Comparison of ENCODE assay signal across 20 mouse cellular contexts in the genomic region with DNA sequence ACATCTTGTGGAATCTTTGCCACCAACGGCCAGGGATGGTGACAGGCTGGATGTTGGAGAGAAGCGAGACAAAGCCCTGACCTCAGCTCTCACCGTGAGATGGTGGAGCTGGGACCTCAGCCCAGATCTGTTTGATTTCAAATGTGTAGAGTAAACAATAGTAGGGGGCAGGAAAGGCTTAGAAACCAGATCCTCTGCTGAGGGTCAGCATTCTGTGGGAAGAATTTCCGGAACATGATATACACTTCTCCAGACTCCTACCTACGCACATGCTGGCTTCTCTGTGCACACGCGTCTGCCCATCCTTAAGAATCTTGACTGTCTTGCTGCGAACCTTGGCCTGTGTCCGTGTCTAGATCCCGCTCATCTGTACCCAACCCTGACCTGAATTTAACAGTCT.
DNase-seq lines count a peak whose midpoint lies in the region; ATAC-seq and TF ChIP-seq lines count a peak whose summit lies in the region.
"Had no signal": no experiment of that assay in that cellular context is flagged by ENCODE, and none has a peak within 500 bp of the region (broad histone marks: within the 10 kb centered on the region; RNA-seq: fewer than 3 reads in every experiment).

No protein-coding gene starts in this region.

- no peaks in the 10 kb centered on the region for H3K36me3 ChIP-seq in kidney, embryonic 14.5 days (ENCODE audit: control insufficient read depth, insufficient read depth, low read length)
- H3K36me3 ChIP-seq in lung, postnatal 0 days (ENCODE audit: insufficient read depth, low read length): no peaks in the 10 kb centered on the region
- no peaks in the 10 kb centered on the region for H3K36me3 ChIP-seq in embryonic facial prominence, embryonic 10.5 days (replicated peaks)
- H3K36me3 ChIP-seq: embryonic facial prominence, embryonic 15.5 days had no signal

- H3K4me1 ChIP-seq in kidney, embryonic 14.5 days (ENCODE audit: control insufficient read depth, insufficient read depth, low read length): peaks cover 20% of the 10 kb centered on the region
- no peaks in the 10 kb centered on the region; the same call in 1 of the 2 replicates for H3K4me1 ChIP-seq in lung, postnatal 0 days (ENCODE audit: insufficient read depth, low read depth, low read length)
- H3K4me1 ChIP-seq in lung, adult 2 months (ENCODE audit: control insufficient read depth, insufficient read depth, low read length): peaks cover 8% of the 10 kb centered on the region
- H3K4me1 ChIP-seq in embryonic facial prominence, embryonic 10.5 days: peaks cover 66% of the 10 kb centered on the region

- H3K4me3 ChIP-seq in gastrocnemius, adult 2 months: no peak overlapping the region
- H3K4me3 ChIP-seq in kidney, embryonic 14.5 days (ENCODE audit: low read length): no peak overlapping the region
- no peak overlapping the region for H3K4me3 ChIP-seq in lung, postnatal 0 days (ENCODE audit: low read depth, low read length)
- no peak overlapping the region for H3K4me3 ChIP-seq in lung, adult 2 months (replicated peaks; ENCODE audit: extremely low read depth, low read depth, low read length)
- no peak overlapping the region for H3K4me3 ChIP-seq in embryonic facial prominence, embryonic 10.5 days
- H3K4me3 ChIP-seq: embryonic facial prominence, embryonic 15.5 days; erythroblast, embryonic 14.5 days had no signal

- no peaks in the 10 kb centered on the region for H3K27me3 ChIP-seq in kidney, embryonic 14.5 days (ENCODE audit: control insufficient read depth, insufficient read depth, low read length)
- no peaks in the 10 kb centered on the region for H3K27me3 ChIP-seq in lung, postnatal 0 days (replicated peaks; ENCODE audit: insufficient read depth, low read length)
- H3K27me3 ChIP-seq in embryonic facial prominence, embryonic 10.5 days (replicated peaks; ENCODE audit: low read depth, poor library complexity, severe bottlenecking): 0 out of 2 replicates have a peak, but pooled peaks cover 5% of the 10 kb centered on the region
- H3K27me3 ChIP-seq: embryonic facial prominence, embryonic 15.5 days; Patski had no signal

- ATAC-seq in kidney, embryonic 14.5 days (ENCODE audit: low FRiP score, low TSS enrichment): peak; percentile 45; the same call in 1 of the 2 replicates
- peak; percentile 52 for ATAC-seq in lung, postnatal 0 days
- ATAC-seq: activated CD4-positive, CD25-positive, alpha-beta regulatory T cell, adult 4 months; forebrain, embryonic 16.5 days; Patski had no signal

- WGBS in kidney, embryonic 14.5 days: 60% methylated on average over 10 of the region's 10 CpGs
- WGBS in lung, postnatal 0 days: 57% methylated on average over 10 of the region's 10 CpGs
- WGBS in lung, adult 2 months: 60% methylated on average over 10 of the region's 10 CpGs
- WGBS in embryonic facial prominence, embryonic 10.5 days: 81% methylated on average over 10 of the region's 10 CpGs

- no peak overlapping the region for H3K9ac ChIP-seq in kidney, embryonic 14.5 days (ENCODE audit: low read depth, low read length)
- H3K9ac ChIP-seq in lung, postnatal 0 days (replicated peaks; ENCODE audit: low read depth): no peak overlapping the region
- H3K9ac ChIP-seq: embryonic facial prominence, embryonic 15.5 days; hindbrain, embryonic 14.5 days had no signal

- no peak for TF ChIP-seq POLR2A in lung, adult 2 months (IDR thresholded peaks at IDR 0.05; ENCODE audit: borderline replicate concordance, extremely low read depth, low read depth, low read length)

- no peak for TF ChIP-seq CTCF in gastrocnemius, adult 2 months (IDR thresholded peaks at IDR 0.05)
- TF ChIP-seq CTCF in lung, postnatal 0 days (IDR thresholded peaks at IDR 0.05): no peak
- TF ChIP-seq CTCF in lung, adult 2 months (IDR thresholded peaks at IDR 0.05; ENCODE audit: insufficient read depth, low read length): no peak

- H3K4me2 ChIP-seq in kidney, embryonic 14.5 days (replicated peaks; ENCODE audit: low read depth, low read length): no peak overlapping the region
- H3K4me2 ChIP-seq in lung, postnatal 0 days (replicated peaks; ENCODE audit: low read depth, low read length): no peak overlapping the region
- H3K4me2 ChIP-seq: embryonic facial prominence, embryonic 15.5 days; hindbrain, embryonic 14.5 days had no signal

- peak overlapping the region; percentile 12; the same call in 1 of the 2 replicates for H3K27ac ChIP-seq in gastrocnemius, adult 2 months
- H3K27ac ChIP-seq in kidney, embryonic 14.5 days (ENCODE audit: low read depth, low read length): no peak overlapping the region
- no peak overlapping the region for H3K27ac ChIP-seq in lung, postnatal 0 days (ENCODE audit: low read length)
- H3K27ac ChIP-seq in embryonic facial prominence, embryonic 10.5 days (replicated peaks): peak overlapping the region; percentile 52; the same call in 1 of the 2 replicates
- H3K27ac ChIP-seq: embryonic facial prominence, embryonic 15.5 days; hindbrain, embryonic 14.5 days had no signal

- intact Hi-C loops in gastrocnemius, adult 2 months (cut with DNase I): no loop called here
- intact Hi-C loops in gastrocnemius, postnatal 14 days (cut with DNase I; ENCODE audit: low total_unique reads): no loop called here

- TF ChIP-seq EP300 in lung, postnatal 0 days (IDR thresholded peaks at IDR 0.05): no peak; the same call in 1 of the 2 replicates

- H3K9me3 ChIP-seq in kidney, embryonic 14.5 days (ENCODE audit: control insufficient read depth, low read length): no peaks in the 10 kb centered on the region
- H3K9me3 ChIP-seq in lung, postnatal 0 days (ENCODE audit: low read length): no peaks in the 10 kb centered on the region
- H3K9me3 ChIP-seq in embryonic facial prominence, embryonic 10.5 days: no peaks in the 10 kb centered on the region
- H3K9me3 ChIP-seq: embryonic facial prominence, embryonic 15.5 days had no signal

- no peak for DNase-seq in gastrocnemius, adult 2 months
- no peak for DNase-seq in gastrocnemius, postnatal 14 days
- no peak for DNase-seq in kidney, postnatal 10 days
- no peak for DNase-seq in lung, postnatal 0 days (ENCODE audit: low spot score)
- DNase-seq in lung, adult 2 months: no peak
- DNase-seq in embryonic facial prominence, embryonic 10.5 days (ENCODE audit: low spot score): no peak
- DNase-seq in layer of hippocampus, postnatal 14 days (ENCODE audit: low spot score in 2 of 2): no peak
- DNase-seq: cerebellum, adult 11-12 months; cerebellum, adult 9-10 months; cerebellum, postnatal 36 days; gastrocnemius, postnatal 25 days; heart, postnatal 10 days; heart, postnatal 4 days had no signal

Comparison
In these comparisons a context has a peak if more than half of its experiments do, and no peak if none do; other contexts are left out.
1. H3K27ac ChIP-seq: peak in gastrocnemius, adult 2 months (single experiment) and embryonic facial prominence, embryonic 10.5 days (single experiment); none in kidney, embryonic 14.5 days (single experiment) and lung, postnatal 0 days (single experiment).